Mouse (Mus musculus) midbrain, embryonic 13.5 days (tissue): ENCODE data around the gene Jag2. TPM values are rescaled to one million over a fixed set of nuclear protein-coding genes. Genes with fewer than 3 reads are reported as not detected.

Experiments
- ATAC-seq: fragments of 200-750 bp; cut with Nextera tagmentation; 2 replicates; pipeline ENCODE4 v1.8.0; 2017; ENCODE audit warnings: mild to moderate bottlenecking, moderate TSS enrichment, moderate library complexity
- H3K27ac ChIP-seq: fragments of 300-500 bp; sonication (generic); 2 replicates; pipeline ENCODE4 v1.5.1; 2015; ENCODE audit warnings: inconsistent platforms, mild to moderate bottlenecking, moderate library complexity
- H3K27me3 ChIP-seq: fragments of 300-500 bp; sonication (generic); 2 replicates; pipeline ENCODE4 v1.6.1; 2015; ENCODE audit warnings: mild to moderate bottlenecking, inconsistent platforms
- H3K36me3 ChIP-seq: fragments of 300-500 bp; sonication (generic); 2 replicates; pipeline ENCODE4 v1.6.1; 2015; ENCODE audit warnings: mild to moderate bottlenecking, inconsistent platforms
- H3K4me1 ChIP-seq: fragments of 300-500 bp; sonication (generic); replicated peaks from 2 replicates; pipeline ENCODE4 v1.6.1; 2015; ENCODE audit warnings: inconsistent platforms
- H3K4me2 ChIP-seq: fragments of 300-500 bp; sonication (generic); replicated peaks from 2 replicates; pipeline ENCODE4 v1.6.1; 2015; ENCODE audit warnings: moderate library complexity, mild to moderate bottlenecking, inconsistent platforms
- H3K4me3 ChIP-seq: fragments of 300-500 bp; sonication (generic); replicated peaks from 2 replicates; pipeline ENCODE4 v1.5.1; 2015; ENCODE audit warnings: mild to moderate bottlenecking, inconsistent platforms
- H3K9ac ChIP-seq: fragments of 300-500 bp; sonication (generic); replicated peaks from 2 replicates; pipeline ENCODE4 v1.6.1; 2015; ENCODE audit warnings: mild to moderate bottlenecking, inconsistent platforms
- H3K9me3 ChIP-seq: fragments of 300-500 bp; sonication (generic); 2 replicates; pipeline ENCODE4 v1.6.1; 2016; ENCODE audit warnings: mild to moderate bottlenecking, inconsistent platforms
- WGBS: fragments of 180-500 bp; shearing (Covaris S2); methylation state at CpG from one replicate; pipeline ENCODE4 v1.1.7; 2015; 5-methylcytosine and 5-hydroxymethylcytosine counted together
- polyA plus RNA-seq: library from polyadenylated mRNA; unstranded; fragments of >200 nt; fragmentation: Nextera tagmentation; extraction: Ambion mirVana; gene quantifications from 2 replicates; pipeline ENCODE4 v1.2.1, GENCODE M21; 2015

Jag2 gene
- polyA plus RNA-seq, 1 experiment from 2014 or later = 10.5 TPM

- no peak overlapping the region for H3K27ac ChIP-seq
- no peaks in the 10 kb centered on the region for H3K9me3 ChIP-seq
- ATAC-seq = peak; percentile 32; the same call in 1 of the 2 replicates
- H3K4me1 ChIP-seq = peaks cover 41% of the 10 kb centered on the region
- H3K36me3 ChIP-seq = no peaks in the 10 kb centered on the region
- no peak overlapping the region for H3K4me3 ChIP-seq
- H3K9ac ChIP-seq = no peak overlapping the region
- no peaks in the 10 kb centered on the region for H3K27me3 ChIP-seq
- no peak overlapping the region for H3K4me2 ChIP-seq
- WGBS = 55% methylated on average over 10 of the region's 10 CpGs
These were observed 9.4 kb upstream of the Jag2 start for GRCm38 (mm10) chr12:112938873-112939565.

- Histone ChIP-seq H3K9ac (peak overlapping the region; percentile 0; the same call in 1 of the 2 replicates), H3K9me3 (no peaks in the 10 kb centered on the region), H3K36me3 (no peaks in the 10 kb centered on the region), H3K27me3 (no peaks in the 10 kb centered on the region), H3K4me2 (no peak overlapping the region), H3K4me1 (peaks cover 41% of the 10 kb centered on the region), H3K4me3 (no peak overlapping the region), H3K27ac (no peak overlapping the region)
- 86% methylated on average over 10 of the region's 10 CpGs for WGBS
- no peak for ATAC-seq
These were observed 8.8 kb upstream of the Jag2 start for GRCm38 (mm10) chr12:112938366-112938765.

GRCm38 (mm10) chr12:112937906-112938305, 8.3 kb upstream of the Jag2 start:
- WGBS = 47% methylated on average over 9 of the region's 9 CpGs
- Histone ChIP-seq H3K4me2 (no peak overlapping the region), H3K27me3 (no peaks in the 10 kb centered on the region), H3K4me1 (peaks cover 41% of the 10 kb centered on the region), H3K4me3 (no peak overlapping the region), H3K27ac (no peak overlapping the region), H3K9me3 (no peaks in the 10 kb centered on the region), H3K9ac (peak overlapping the region; percentile 0; the same call in 1 of the 2 replicates), H3K36me3 (no peaks in the 10 kb centered on the region)
- no peak for ATAC-seq

DNA sequence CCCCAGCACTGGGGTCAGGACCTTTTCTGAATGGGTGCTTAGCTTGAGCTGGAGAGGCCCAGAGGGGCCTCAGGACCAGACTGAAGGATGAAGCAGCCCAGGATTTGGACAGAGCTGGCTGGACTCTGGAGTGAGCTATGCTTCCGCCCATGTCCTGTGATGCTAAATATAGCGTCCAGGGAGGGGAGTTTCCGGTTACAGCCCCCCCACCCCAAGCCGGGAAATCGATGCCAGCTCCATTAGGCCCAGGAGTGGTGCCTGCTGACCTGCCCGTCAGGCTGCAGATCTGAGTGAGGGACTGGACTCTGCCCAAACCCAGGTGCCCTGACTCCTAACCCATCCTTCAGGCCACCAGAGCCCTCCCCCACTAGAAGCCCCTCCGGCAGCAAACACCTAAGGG, 3.1 kb upstream of the Jag2 start:
- H3K4me1 ChIP-seq = peaks cover 20% of the 10 kb centered on the region
- no peaks in the 10 kb centered on the region for H3K36me3 ChIP-seq
- peaks cover 40% of the 10 kb centered on the region for H3K27me3 ChIP-seq
- WGBS = 68% methylated on average over 7 of the region's 7 CpGs
- no peaks in the 10 kb centered on the region for H3K9me3 ChIP-seq
- no peak overlapping the region for H3K9ac ChIP-seq
- no peak overlapping the region for H3K27ac ChIP-seq
- no peak overlapping the region for H3K4me3 ChIP-seq
- no peak overlapping the region for H3K4me2 ChIP-seq
- no peak for ATAC-seq

DNA sequence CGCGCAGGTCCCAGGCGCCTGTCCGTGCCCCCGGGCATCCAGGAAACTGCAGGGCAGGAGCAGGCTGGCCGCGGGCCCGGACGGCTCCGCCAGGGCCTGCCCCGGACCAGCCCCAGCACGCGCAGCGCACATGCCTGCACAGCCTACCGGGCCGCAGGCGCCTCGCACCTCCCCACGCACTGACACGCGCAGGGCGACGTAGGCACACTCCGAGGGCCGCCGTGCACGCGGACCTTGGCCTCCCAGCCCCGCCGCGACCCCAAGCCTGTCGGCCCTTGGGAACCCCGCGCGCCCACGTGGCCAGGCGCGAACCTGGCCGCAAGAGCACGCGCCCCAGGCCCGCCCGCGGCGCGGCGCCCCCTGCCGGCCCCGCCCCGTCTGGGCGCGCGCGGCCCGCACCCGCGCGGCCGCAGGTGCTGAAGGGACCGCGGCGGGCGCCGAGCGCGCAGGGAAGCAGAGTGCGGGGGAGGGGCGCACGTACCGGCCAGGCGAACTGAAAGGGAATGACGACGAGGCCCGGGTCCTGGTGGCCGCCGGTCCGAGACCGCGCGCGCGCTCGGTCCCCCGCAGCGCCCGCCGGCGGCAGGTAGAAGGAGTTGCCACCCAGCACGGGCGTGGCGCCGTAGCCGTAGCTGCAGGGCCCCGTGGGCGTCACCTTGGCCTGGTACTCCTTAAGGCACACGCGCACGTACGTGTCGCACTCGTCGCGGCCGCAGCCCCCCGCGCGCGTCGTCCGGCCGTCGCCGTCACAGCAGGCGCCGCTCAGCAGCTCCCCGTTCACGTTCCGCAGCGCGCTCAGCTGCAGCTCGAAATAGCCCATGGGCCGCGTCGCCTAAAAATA, 955 bp downstream of the Jag2 start:
- Histone ChIP-seq H3K4me2 (peak overlapping the region; percentile 78), H3K27me3 (peaks cover 55% of the 10 kb centered on the region), H3K9ac (peak overlapping the region; percentile 84), H3K9me3 (no peaks in the 10 kb centered on the region), H3K36me3 (no peaks in the 10 kb centered on the region), H3K27ac (peak overlapping the region; percentile 85), H3K4me1 (peaks cover 37% of the 10 kb centered on the region), H3K4me3 (peak overlapping the region; percentile 70)
- 1% methylated on average over 115 of the region's 124 CpGs for WGBS
- peak; percentile 63 for ATAC-seq

- Histone ChIP-seq H3K27me3 (peaks cover 55% of the 10 kb centered on the region), H3K4me3 (0 out of 2 replicates have a peak overlapping the region, but pooled peaks have one; percentile 70), H3K27ac (no peak overlapping the region), H3K4me1 (peaks cover 50% of the 10 kb centered on the region), H3K9ac (peak overlapping the region; percentile 49; the same call in 1 of the 2 replicates), H3K9me3 (no peaks in the 10 kb centered on the region), H3K4me2 (peak overlapping the region; percentile 78), H3K36me3 (no peaks in the 10 kb centered on the region)
- 59% methylated on average over 14 of the region's 14 CpGs for WGBS
- no peak for ATAC-seq
These were observed 2.3 kb downstream of the Jag2 start for GRCm38 (mm10) chr12:112927265-112927664.

DNA sequence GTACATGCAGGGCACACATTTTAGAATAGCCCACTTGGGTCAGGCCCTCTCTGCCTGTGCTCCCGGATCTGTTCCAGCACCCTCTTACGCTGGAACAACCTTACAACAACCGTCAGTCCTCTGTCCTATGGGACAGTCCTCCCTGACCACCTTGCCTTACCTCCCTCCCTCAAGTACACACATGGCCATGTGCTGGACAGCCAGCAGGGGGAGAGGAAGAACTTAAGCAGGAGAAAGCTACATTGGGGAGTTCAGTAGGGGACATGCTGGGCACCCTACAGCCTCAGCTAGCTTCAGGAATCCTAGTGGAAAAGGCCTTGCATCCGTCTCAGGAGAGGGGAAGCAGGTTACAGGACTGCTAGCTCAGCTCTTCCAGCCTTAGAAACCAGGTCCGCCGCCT, 3.6 kb downstream of the Jag2 start:
- H3K4me2 ChIP-seq = no peak overlapping the region
- H3K9ac ChIP-seq = no peak overlapping the region
- no peak for ATAC-seq
- no peaks in the 10 kb centered on the region for H3K9me3 ChIP-seq
- no peak overlapping the region for H3K4me3 ChIP-seq
- no peak overlapping the region for H3K27ac ChIP-seq
- peaks cover 4% of the 10 kb centered on the region; the same call in 1 of the 2 replicates for H3K36me3 ChIP-seq
- peaks cover 46% of the 10 kb centered on the region for H3K27me3 ChIP-seq
- H3K4me1 ChIP-seq = peaks cover 62% of the 10 kb centered on the region
- 85% methylated on average over 6 of the region's 6 CpGs for WGBS

DNA sequence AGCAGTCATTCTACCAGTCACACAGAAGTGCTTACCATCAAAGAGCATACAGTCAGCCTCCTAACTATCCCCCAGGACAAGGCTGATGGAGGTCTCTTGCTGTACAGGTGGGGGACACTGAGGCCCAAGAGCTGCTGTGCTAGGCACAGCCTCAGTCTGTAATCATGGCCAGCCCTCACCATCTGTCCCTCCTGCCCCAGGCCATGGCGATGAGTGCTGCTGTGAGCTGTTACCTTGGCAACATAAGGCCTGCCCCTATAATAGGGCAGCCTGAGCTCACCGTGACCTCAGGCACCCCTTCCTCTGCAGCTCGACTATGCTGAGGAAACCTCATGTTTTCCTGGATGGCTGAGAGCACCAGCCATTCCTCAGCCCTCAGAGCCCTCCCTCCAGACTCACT, 7.0 kb downstream of the Jag2 start:
- Histone ChIP-seq H3K9me3 (no peaks in the 10 kb centered on the region), H3K4me2 (no peak overlapping the region), H3K36me3 (peaks cover 29% of the 10 kb centered on the region), H3K4me1 (peaks cover 41% of the 10 kb centered on the region), H3K9ac (peak overlapping the region; percentile 19; the same call in 1 of the 2 replicates), H3K4me3 (no peak overlapping the region), H3K27ac (no peak overlapping the region), H3K27me3 (peaks cover 14% of the 10 kb centered on the region)
- 11% methylated on average over 3 of the region's 3 CpGs for WGBS
- ATAC-seq = peak; percentile 48

- no peak for ATAC-seq
- 85% methylated on average over 12 of the region's 12 CpGs for WGBS
- Histone ChIP-seq H3K36me3 (peaks cover 36% of the 10 kb centered on the region), H3K9ac (no peak overlapping the region; the same call in 1 of the 2 replicates), H3K9me3 (no peaks in the 10 kb centered on the region), H3K4me2 (no peak overlapping the region), H3K27ac (no peak overlapping the region), H3K27me3 (peaks cover 4% of the 10 kb centered on the region; the same call in 1 of the 2 replicates), H3K4me1 (peaks cover 31% of the 10 kb centered on the region), H3K4me3 (no peak overlapping the region)
These were observed 8.1 kb downstream of the Jag2 start for GRCm38 (mm10) chr12:112921518-112921917.

GRCm38 (mm10) chr12:112917906-112918305, 11.7 kb downstream of the Jag2 start:
- H3K4me2 ChIP-seq = no peak overlapping the region
- peaks cover 23% of the 10 kb centered on the region for H3K4me1 ChIP-seq
- ATAC-seq = no peak
- H3K9ac ChIP-seq = no peak overlapping the region
- no peaks in the 10 kb centered on the region for H3K27me3 ChIP-seq
- peaks cover 68% of the 10 kb centered on the region for H3K36me3 ChIP-seq
- no peak overlapping the region for H3K27ac ChIP-seq
- no peak overlapping the region for H3K4me3 ChIP-seq
- 56% methylated on average over 8 of the region's 8 CpGs for WGBS
- H3K9me3 ChIP-seq = no peaks in the 10 kb centered on the region

- no peaks in the 10 kb centered on the region for H3K27me3 ChIP-seq
- H3K4me3 ChIP-seq = no peak overlapping the region
- H3K9me3 ChIP-seq = no peaks in the 10 kb centered on the region
- H3K9ac ChIP-seq = no peak overlapping the region
- peaks cover 72% of the 10 kb centered on the region for H3K36me3 ChIP-seq
- no peak for ATAC-seq
- 77% methylated on average over 11 of the region's 11 CpGs for WGBS
- H3K27ac ChIP-seq = no peak overlapping the region
- H3K4me2 ChIP-seq = no peak overlapping the region
- peaks cover 19% of the 10 kb centered on the region for H3K4me1 ChIP-seq
These were observed 12.1 kb downstream of the Jag2 start for GRCm38 (mm10) chr12:112917486-112917885.
